8 mouse cellular contexts compared by ENCODE assay signal in the genomic region with DNA sequence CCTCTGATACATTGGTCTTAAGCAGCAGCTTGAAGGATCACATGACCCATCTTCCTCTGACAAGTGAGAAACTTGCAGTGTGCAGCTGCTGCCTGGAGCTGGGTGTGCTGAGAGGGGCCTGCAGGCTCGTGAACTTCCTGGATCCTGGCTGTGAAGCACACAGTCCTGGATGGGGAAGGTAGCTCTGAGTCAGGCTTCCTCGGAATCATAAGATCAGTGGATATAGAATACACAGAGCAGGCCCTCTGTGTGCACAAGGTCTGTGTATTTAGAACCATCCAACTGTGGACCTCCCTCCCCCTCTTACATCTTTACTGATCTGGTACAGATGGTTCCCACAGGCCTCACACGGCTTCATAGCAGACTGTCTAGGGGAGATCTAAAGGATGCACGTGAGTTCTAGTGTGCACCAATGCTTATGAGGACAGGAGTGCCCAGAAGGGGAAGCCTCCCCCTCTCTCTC.
DNase-seq lines count a peak whose midpoint lies in the region; ATAC-seq and TF ChIP-seq lines count a peak whose summit lies in the region.

No protein-coding gene starts in this region.

- WGBS in lung, embryonic 14.5 days, result 3% methylated on average over 4 of the region's 4 CpGs
- 20% methylated on average over 4 of the region's 4 CpGs for WGBS in forebrain, embryonic 12.5 days
- 12% methylated on average over 4 of the region's 4 CpGs for WGBS in limb, embryonic 15.5 days
- WGBS in thymus, adult 2 months, result 8% methylated on average over 4 of the region's 4 CpGs
- WGBS in liver, embryonic 11.5 days, result 25% methylated on average over 4 of the region's 4 CpGs

- H3K4me1 ChIP-seq in lung, embryonic 14.5 days (ENCODE audit: insufficient read depth), result 0 out of 2 replicates have a peak, but pooled peaks cover 3% of the 10 kb centered on the region
- peaks cover 56% of the 10 kb centered on the region for H3K4me1 ChIP-seq in forebrain, embryonic 12.5 days
- peaks cover 22% of the 10 kb centered on the region for H3K4me1 ChIP-seq in limb, embryonic 15.5 days
- H3K4me1 ChIP-seq in thymus, adult 2 months (replicated peaks; ENCODE audit: control insufficient read depth, insufficient read depth, low read length), result peaks cover 16% of the 10 kb centered on the region
- peaks cover 3% of the 10 kb centered on the region; the same call in 1 of the 2 replicates for H3K4me1 ChIP-seq in liver, embryonic 11.5 days (replicated peaks; ENCODE audit: control insufficient read depth, insufficient read depth, low read length)

- no peak overlapping the region for H3K9ac ChIP-seq in lung, embryonic 14.5 days
- H3K9ac ChIP-seq in forebrain, embryonic 12.5 days, result peak overlapping the region; percentile 40; the same call in 1 of the 2 replicates
- no peak overlapping the region for H3K9ac ChIP-seq in limb, embryonic 15.5 days
- H3K9ac ChIP-seq in liver, embryonic 11.5 days (ENCODE audit: low read depth, low read length), result no peak overlapping the region

- ATAC-seq in lung, embryonic 14.5 days (ENCODE audit: insufficient read depth), result peak; percentile 74
- peak; percentile 55; the same call in 1 of the 2 replicates for ATAC-seq in forebrain, embryonic 12.5 days (ENCODE audit: low FRiP score)
- peak; percentile 59; the same call in 1 of the 2 replicates for ATAC-seq in limb, embryonic 15.5 days (ENCODE audit: insufficient number of reproducible peaks, low FRiP score, low TSS enrichment, low read depth)
- no peak for ATAC-seq in liver, embryonic 11.5 days (replicated peaks; ENCODE audit: low FRiP score)

- no peak for TF ChIP-seq CTCF in lung, embryonic 14.5 days (IDR thresholded peaks at IDR 0.05; ENCODE audit: low read depth)
- no peak for TF ChIP-seq CTCF in thymus, adult 2 months (IDR thresholded peaks at IDR 0.05; ENCODE audit: borderline replicate concordance, control insufficient read depth, extremely low read depth, insufficient read depth, low read length, poor library complexity)

- TF ChIP-seq POLR2A in thymus, adult 2 months (IDR thresholded peaks at IDR 0.05; ENCODE audit: control insufficient read depth, extremely low read depth, insufficient read depth, low read length, poor library complexity), result no peak

- H3K4me2 ChIP-seq in lung, embryonic 14.5 days, result no peak overlapping the region
- H3K4me2 ChIP-seq in forebrain, embryonic 12.5 days, result no peak overlapping the region
- H3K4me2 ChIP-seq in limb, embryonic 15.5 days, result no peak overlapping the region
- no peak overlapping the region for H3K4me2 ChIP-seq in liver, embryonic 11.5 days

- no peaks in the 10 kb centered on the region for H3K9me3 ChIP-seq in lung, embryonic 14.5 days (ENCODE audit: low read depth, low read length)
- no peaks in the 10 kb centered on the region for H3K9me3 ChIP-seq in forebrain, embryonic 12.5 days
- no peaks in the 10 kb centered on the region for H3K9me3 ChIP-seq in limb, embryonic 15.5 days
- H3K9me3 ChIP-seq in liver, embryonic 11.5 days (ENCODE audit: control insufficient read depth, low read length), result no peaks in the 10 kb centered on the region

- no peaks in the 10 kb centered on the region for H3K36me3 ChIP-seq in lung, embryonic 14.5 days (ENCODE audit: insufficient read depth)
- peaks cover 4% of the 10 kb centered on the region; the same call in 1 of the 2 replicates for H3K36me3 ChIP-seq in forebrain, embryonic 12.5 days (replicated peaks)
- no peaks in the 10 kb centered on the region for H3K36me3 ChIP-seq in limb, embryonic 15.5 days
- H3K36me3 ChIP-seq in thymus, adult 2 months (ENCODE audit: control insufficient read depth, insufficient read depth, low read length), result no peaks in the 10 kb centered on the region
- H3K36me3 ChIP-seq in liver, embryonic 11.5 days (ENCODE audit: control insufficient read depth, insufficient read depth, low read length), result no peaks in the 10 kb centered on the region

- peak; percentile 63 for DNase-seq in lung, embryonic 14.5 days
- DNase-seq in lung, postnatal 10 days, result no peak
- peak; percentile 57 for DNase-seq in thymus, adult 2 months
- DNase-seq in adrenal gland, postnatal 10 days, result no peak
- no peak for DNase-seq in liver, embryonic 11.5 days (ENCODE audit: low spot score)
- DNase-seq in cerebellum, adult 8-10 months, result no peak

- peak overlapping the region; percentile 4; the same call in 1 of the 2 replicates for H3K27ac ChIP-seq in lung, embryonic 14.5 days (ENCODE audit: low read depth)
- peak overlapping the region; percentile 83 for H3K27ac ChIP-seq in forebrain, embryonic 12.5 days
- H3K27ac ChIP-seq in limb, embryonic 15.5 days, result peak overlapping the region; percentile 47
- H3K27ac ChIP-seq in thymus, adult 2 months (ENCODE audit: control insufficient read depth, insufficient read depth, low read length), result peak overlapping the region; percentile 68
- H3K27ac ChIP-seq in liver, embryonic 11.5 days (ENCODE audit: low read depth, low read length), result no peak overlapping the region

- no peak overlapping the region for H3K4me3 ChIP-seq in lung, embryonic 14.5 days (ENCODE audit: low read depth, low read length)
- H3K4me3 ChIP-seq in forebrain, embryonic 12.5 days (replicated peaks), result no peak overlapping the region
- no peak overlapping the region for H3K4me3 ChIP-seq in limb, embryonic 15.5 days
- no peak overlapping the region for H3K4me3 ChIP-seq in thymus, adult 2 months (ENCODE audit: control insufficient read depth, insufficient read depth, low read length)
- H3K4me3 ChIP-seq in liver, embryonic 11.5 days (ENCODE audit: low read depth, low read length), result no peak overlapping the region

- H3K27me3 ChIP-seq in lung, embryonic 14.5 days (ENCODE audit: insufficient read depth, low read length), result no peaks in the 10 kb centered on the region
- H3K27me3 ChIP-seq in forebrain, embryonic 12.5 days, result no peaks in the 10 kb centered on the region; the same call in 1 of the 2 replicates
- 0 out of 2 replicates have a peak, but pooled peaks cover 5% of the 10 kb centered on the region for H3K27me3 ChIP-seq in limb, embryonic 15.5 days
- H3K27me3 ChIP-seq in thymus, adult 2 months (ENCODE audit: control insufficient read depth, insufficient read depth, low read length), result no peaks in the 10 kb centered on the region
- H3K27me3 ChIP-seq in liver, embryonic 11.5 days (replicated peaks; ENCODE audit: control insufficient read depth, insufficient read depth, low read length), result 0 out of 2 replicates have a peak, but pooled peaks cover 3% of the 10 kb centered on the region

Comparison
In these comparisons a context has a peak if more than half of its experiments do, and no peak if none do; other contexts are left out.
1. DNase-seq: peak in lung, embryonic 14.5 days (single experiment) and thymus, adult 2 months (single experiment); none in lung, postnatal 10 days (single experiment), adrenal gland, postnatal 10 days (single experiment), liver, embryonic 11.5 days (single experiment) and cerebellum, adult 8-10 months (single experiment).